Mouse (Mus musculus): ENCODE measurements around the gene Zdhhc3.

Gene Zdhhc3

DNA sequence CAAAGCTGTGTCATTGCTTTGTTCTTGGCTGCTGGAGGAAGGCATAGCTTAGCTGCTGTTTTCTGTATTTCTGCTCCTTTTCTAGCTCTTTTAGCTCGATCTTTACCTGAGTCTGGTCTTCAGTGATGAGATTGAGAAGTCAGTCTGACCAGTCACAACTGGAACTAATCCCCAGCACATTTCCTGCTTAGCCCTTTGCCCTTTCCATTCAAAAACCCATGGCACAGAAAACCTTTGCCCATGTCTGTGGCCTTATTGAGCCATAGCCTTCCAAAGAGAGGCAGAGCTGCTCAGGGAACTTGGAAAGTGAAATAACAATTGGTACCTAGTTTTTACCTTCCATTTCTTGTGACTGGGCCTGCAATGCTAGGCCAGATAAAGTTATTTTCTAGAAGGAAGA is 2.6 kb upstream of the Zdhhc3 start:
- no peak for DNase-seq (ENCODE audit: low spot score in 2 of 2)

DNA sequence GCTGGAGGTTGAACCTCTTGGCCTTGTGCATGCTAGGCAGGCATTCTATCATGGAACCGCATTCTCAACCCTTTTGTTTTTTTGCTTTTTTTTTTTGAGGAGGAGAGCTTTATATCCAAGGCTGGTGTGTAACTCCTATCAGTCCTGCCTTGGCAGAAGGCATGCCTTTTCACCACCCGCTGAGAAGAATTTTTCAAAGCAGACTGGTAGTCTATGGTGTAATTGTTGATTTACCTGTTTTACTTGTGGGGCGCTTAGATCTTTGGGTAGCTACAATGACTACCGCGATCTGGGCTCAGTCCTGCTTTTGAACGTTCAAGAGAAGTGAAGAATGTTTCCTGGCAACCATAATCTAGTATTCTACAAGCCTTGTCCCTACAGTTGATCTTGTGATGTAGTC is 926 bp upstream of the Zdhhc3 start:
- DNase-seq (ENCODE audit: low spot score in 2 of 2), result no peak

- no peak for DNase-seq (ENCODE audit: low spot score in 2 of 2)
Observed at GRCm38 (mm10) chr9:123111751-123112221, 1.2 kb downstream of the Zdhhc3 start.

DNA sequence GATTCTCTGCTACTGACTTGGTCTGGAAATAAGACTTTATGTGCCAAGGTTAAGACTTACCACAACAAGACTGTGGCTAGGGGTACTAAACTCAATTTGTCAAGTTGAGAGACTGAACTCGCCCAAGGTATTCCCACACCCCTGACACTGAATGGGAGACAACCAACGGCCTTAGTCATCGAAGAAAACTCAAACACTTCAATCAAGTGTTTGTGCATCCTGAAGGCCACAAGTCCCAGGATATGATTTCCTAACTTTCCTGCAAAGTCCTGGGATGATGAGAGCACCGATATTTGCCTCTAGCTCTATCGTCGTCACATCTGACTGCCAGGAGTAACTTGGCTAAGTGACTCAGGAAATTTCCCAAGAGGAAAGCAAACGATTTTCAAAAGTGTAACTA is 3.8 kb downstream of the Zdhhc3 start:
- no peak for DNase-seq (ENCODE audit: low spot score in 2 of 2)

GRCm38 (mm10) chr9:123107186-123107585 is 5.8 kb downstream of the Zdhhc3 start:
- DNase-seq (ENCODE audit: low spot score in 2 of 2), result no peak

DNA sequence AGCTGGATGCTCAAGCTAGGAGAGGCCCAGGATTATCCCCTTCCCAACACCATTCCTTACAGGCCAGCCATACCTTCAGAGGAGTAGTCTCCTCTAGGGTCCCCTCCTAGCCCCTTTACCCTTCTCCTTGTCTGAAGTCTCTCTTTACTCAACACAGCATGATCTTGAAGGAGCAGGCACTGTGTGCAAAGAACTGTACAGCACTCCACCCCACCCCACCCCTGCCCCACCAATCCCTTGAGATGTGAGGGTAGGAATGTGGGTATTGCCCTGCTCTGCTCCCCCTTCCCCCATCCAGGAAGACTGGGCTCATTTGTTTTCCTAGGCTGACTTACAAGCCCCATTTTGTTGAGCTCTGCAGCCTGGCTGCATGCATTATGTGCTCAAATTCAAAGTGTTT is 8.6 kb downstream of the Zdhhc3 start:
- DNase-seq (ENCODE audit: low spot score in 2 of 2), result no peak

DNA sequence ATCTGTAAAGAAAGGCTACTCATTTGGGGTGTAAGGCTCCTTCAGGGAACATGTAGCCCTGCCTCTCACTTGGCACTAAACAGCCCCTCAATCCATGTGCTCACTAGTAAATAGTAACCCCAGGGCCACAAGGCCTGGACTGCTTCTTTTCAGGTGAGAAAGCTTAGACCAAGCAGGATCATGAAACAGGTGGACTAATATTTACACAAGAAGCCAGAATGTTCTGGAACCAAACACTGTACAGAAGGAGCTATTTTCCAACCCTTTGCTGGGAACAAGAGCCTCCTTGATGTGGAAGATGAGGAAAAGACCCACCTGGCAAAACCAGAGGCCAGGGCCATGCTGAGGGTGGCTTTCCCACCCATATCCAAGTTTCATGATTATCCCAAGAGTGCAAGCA is 9.6 kb downstream of the Zdhhc3 start:
- no peak for DNase-seq (ENCODE audit: low spot score in 2 of 2)

DNA sequence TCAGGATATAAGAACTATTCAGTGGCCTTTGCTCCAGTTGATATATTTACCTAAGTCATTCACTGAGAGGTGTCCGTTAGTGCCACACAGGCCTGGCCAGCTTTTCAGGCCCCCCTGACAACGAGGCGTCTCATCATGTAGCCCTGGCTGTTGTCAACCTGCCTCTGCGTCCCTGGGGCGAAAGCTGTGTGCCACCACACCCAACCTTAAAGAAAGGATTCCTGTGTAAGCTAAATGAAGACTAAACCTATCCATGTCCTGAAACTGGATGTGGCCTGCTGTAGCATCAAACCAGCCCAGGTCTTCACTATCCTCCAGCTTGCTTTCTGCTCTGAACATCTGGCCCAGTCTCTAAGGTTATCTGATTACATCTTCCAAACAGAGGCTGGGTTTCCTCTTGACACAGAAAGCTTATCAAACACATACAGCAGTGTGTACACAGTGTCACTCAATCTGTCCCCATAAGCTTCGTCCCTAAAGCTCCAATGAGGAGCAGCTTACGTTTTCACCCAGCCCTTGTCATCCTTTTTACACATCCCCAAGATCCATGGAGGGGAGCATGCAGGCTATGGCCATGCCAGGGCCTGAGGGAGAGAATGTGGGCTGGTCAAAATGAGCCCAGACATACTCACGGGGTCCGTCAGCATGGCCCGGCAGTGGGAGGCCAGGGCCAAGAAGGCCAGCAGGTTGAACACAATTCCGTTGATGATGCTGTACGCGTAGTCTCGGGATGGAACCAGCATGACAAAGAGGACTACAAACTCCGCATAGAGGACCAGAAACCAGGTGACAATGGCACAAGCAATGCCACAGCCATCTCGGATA is 13.2 kb downstream of the Zdhhc3 start:
- no peak for DNase-seq (ENCODE audit: low spot score in 2 of 2)

- DNase-seq (ENCODE audit: low spot score in 2 of 2), result no peak
Observed at GRCm38 (mm10) chr9:123090844-123091243, 22.2 kb downstream of the Zdhhc3 start.

DNA sequence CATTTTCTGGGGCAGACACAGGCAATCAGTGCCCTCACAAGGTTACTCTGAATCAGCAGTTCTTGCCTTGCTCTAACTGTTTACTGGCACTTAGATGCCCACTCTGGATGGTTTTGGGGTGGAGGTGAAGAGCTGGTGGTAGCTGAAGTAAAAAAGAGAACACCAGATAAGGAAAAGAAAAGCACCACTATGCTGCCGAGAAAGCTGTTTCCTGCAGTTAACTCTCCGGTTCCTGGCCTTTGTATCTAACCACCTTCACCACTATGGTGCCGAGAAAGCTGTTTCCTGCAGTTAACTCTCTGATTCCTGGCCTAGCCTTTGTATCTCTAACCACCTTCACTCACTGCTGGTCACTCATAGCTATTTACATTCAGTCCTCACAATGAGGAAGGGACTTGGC is 25.4 kb downstream of the Zdhhc3 start:
- DNase-seq (ENCODE audit: low spot score in 2 of 2), result no peak

- DNase-seq (ENCODE audit: low spot score in 2 of 2), result no peak
Observed at GRCm38 (mm10) chr9:123085373-123085772, 27.6 kb downstream of the Zdhhc3 start.

DNA sequence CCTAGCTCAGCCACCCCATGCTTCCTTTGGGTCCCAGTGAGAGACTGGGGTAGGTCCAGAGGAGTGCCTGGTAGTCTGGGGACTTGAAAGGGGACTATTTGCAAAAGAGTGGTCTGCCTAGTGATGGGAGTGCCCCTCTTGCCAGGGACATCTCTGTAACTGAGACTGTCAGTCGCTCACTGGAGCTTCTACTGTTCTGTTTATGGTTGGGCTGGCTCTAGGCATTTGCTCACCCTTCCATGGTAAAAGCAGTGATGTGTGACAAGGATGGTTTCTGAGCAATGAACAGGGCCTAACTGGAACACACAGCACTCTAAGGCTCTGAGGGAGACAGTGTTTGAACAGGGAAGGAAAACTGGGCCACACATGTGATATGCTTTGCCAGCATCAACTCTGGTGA is 32.2 kb downstream of the Zdhhc3 start:
- no peak for DNase-seq (ENCODE audit: low spot score in 2 of 2)

DNA sequence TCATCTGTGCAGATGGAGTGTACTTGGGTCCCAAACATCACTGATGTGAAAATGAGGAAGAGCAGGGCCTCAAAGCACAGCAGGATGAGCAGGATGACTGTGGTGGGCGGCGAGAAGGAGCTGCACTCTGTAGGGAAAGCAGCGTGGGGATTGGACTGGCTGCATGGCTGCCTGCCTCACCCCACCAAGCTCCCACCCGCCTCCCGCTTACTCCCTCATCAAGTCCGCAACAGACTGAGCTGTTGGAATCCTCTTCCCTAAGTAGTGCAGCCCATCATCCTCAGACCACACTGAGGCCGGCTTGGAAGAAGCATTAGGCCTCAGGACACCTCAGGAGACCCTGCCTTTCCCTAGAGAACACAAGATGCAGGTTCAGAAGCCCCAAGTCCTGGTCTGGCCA is 32.6 kb downstream of the Zdhhc3 start:
- DNase-seq (ENCODE audit: low spot score in 2 of 2), result no peak

DNA sequence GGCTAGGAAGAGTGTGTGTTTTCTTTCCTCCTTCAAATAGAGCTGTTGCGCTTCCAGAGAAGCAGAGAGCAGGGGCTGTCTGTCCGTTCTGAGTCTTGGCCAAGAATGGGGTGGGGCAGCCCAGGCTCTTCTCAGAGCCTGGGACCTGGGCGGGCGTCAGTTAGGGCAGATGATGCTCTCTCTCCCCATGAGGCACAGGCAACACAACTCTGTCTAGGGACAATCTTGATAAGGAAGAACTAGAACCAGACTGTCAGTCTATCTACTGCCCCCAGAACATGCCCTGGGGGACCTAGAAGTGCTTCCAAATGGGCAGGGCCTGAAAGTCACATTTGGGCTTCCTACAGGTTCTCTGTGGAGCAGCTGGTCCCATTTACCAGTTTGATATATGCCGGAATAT is 33.9 kb downstream of the Zdhhc3 start:
- no peak for DNase-seq (ENCODE audit: low spot score in 2 of 2)

- DNase-seq (ENCODE audit: low spot score in 2 of 2), result no peak
Observed at GRCm38 (mm10) chr9:123060172-123060571, 52.8 kb downstream of the Zdhhc3 start.

DNA sequence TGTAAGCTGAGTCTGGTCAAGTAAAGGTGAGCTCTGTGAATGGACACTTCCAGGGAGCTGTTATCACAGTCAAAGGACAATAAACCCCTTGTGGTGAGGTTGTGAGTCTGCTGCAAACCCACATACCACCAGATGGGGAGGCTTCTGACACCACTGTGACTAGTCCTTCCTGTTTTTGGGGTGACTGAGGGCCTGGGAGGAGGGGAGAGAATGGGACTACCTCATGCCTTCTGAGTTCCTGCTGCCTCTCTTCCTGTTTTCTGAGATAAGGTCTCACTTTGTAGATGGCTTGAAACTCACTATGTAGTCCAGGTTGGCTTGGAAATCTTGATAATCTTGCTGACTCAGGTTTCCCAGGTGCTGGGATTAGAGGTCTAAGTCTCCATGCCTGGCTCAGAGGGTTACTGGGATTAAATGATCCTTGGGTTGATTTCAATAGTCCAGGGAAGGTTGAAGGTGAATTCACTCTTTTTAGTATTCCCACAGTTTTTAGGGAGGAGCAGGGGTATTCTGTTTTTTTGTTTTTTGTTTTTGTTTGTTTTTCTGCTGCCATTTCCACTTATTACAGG is 54.2 kb downstream of the Zdhhc3 start:
- DNase-seq (ENCODE audit: low spot score in 2 of 2), result peak; percentile 24 to 26

DNA sequence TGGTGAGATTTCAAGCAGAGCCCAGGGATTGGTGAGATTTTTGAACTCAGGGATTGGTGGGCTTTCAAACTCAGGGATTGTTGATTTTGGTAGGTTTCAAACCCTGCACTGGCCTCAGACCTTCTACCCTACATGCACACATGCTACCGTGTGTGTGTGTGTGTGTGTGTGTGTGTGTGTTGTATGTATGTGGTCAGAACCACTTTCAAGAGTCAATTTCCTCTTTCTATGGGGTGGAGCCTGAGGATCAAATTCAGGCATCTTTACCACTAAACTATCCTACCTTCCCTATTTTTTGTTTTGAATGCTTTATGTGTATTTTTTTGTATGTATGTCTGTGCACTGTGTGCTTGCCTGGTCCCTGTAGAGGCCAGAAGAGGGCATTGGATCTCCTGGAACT is 65.3 kb downstream of the Zdhhc3 start:
- DNase-seq (ENCODE audit: low spot score in 2 of 2), result no peak

DNA sequence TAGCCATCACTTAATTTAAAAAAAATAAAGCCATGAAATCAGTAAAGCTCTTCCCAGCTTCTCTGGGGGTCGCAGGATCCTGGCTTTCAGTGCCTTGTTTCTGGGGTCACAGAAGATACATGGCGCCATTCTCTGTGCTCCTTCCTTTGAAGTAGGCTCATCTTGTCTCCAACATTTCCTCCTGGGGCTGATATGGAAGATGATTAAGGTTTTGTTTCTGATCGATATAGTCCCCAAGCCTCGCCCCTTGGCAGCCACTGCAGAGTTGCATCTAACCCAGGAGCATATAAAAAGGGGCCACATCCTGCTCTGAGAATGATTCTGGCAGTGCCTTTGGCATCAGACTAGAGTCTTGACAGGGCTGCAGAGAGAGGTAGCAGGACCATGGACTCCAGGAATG is 78.6 kb downstream of the Zdhhc3 start, which contains the start of gene Tgm4:
Gene Tgm4 (plus strand): TSS at position 301 of the 400 bp plus-strand sequence.
- no peak for DNase-seq (ENCODE audit: low spot score in 2 of 2)

DNA sequence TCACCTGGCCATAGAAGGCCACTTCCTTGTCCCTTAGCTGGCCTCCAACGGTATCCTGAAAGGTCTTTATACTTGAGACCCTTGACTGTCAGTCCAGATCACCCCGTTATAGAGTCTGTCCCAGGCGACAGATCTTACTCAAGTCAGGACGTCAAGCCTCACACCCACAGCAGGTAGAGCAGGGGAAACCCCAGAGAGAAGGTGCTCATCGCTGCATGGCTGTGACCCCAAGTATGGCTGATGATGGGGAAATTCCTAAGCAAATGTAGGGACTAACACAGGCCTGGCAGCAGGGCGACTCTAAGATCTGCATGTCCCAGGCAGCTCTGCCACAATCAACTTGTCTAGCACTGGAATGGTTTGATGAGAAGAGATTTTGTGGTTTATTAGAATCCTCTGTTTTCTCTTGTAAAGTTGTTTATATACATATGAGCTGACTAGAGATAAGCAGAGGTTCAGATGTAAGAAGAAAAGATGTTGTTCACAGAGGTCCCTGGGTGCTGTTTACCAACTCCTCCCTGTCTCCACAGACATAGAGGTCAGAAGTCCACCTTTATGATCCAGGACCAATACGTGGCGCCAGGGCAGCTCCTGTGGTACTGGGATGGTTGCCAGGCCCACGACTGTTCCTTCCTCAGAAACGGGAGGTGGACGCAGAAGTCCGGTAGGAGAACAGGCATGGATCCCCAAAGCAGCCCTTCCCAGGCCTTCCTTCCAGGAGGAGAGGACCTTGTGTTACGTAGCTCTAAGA is 81.3 kb downstream of the Zdhhc3 start:
- DNase-seq (ENCODE audit: low spot score in 2 of 2), result no peak

- no peak for DNase-seq (ENCODE audit: low spot score in 2 of 2)
Observed at GRCm38 (mm10) chr9:123024201-123024600, 88.8 kb downstream of the Zdhhc3 start.

DNA sequence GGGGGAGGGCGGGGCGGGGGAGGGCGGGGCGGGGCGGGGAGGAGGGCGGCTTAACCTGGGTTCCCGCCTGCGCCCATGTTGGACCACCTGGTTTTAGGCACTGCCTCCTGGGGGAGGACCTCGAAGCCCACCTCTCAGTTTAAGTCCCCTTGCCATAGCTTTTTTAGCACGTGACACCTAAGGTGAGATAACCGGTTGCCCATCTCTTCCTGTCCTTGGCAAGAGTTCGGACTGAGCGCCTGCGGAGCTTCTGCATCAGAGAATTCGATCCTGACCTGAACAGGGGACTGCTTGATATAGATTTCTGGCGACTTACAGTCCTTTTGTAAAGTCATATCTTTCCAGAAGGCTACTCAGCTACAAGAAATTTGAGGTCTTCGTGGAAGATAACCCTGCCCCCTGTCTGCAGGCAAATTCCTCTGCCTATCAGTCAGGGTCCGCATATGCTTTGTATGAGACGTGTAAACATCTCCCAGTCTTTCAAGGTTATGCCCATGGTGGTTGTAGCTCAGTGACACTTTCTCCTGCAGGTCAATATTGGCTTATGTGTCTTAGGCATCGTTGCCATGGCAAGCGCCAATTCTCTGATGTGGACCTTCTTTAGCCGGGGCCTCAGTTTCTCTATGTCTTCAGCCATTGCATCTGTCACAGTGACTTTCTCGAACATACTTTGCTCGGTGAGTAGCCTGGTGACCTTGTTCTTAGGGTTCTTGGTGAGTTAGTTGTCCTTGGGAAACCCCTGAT is 91.2 kb downstream of the Zdhhc3 start:
- DNase-seq (ENCODE audit: low spot score in 2 of 2), result peak in 1 of 2 experiments; percentile 6
